In genomic region chr14:28278951-28279350, GRCm38 (mm10) we compare ENCODE assay signal across 26 mouse cellular contexts.
DNase-seq lines count a peak whose midpoint lies in the region; ATAC-seq and TF ChIP-seq lines count a peak whose summit lies in the region.
"Had no signal": no experiment of that assay in that cellular context is flagged by ENCODE, and none has a peak within 500 bp of the region (broad histone marks: within the 10 kb centered on the region; RNA-seq: fewer than 3 reads in every experiment).

No protein-coding gene starts in this region.

- no peak for ATAC-seq in forebrain, postnatal 0 days
- ATAC-seq in embryonic facial prominence, embryonic 14.5 days (ENCODE audit: low read depth), result peak; percentile 71; the same call in 1 of the 2 replicates
- ATAC-seq: forebrain, embryonic 14.5 days; hindbrain, embryonic 16.5 days; intestine, embryonic 15.5 days; Patski had no signal

- H3K4me3 ChIP-seq in forebrain, embryonic 10.5 days, result no peak overlapping the region
- no peak overlapping the region for H3K4me3 ChIP-seq in forebrain, postnatal 0 days (ENCODE audit: low read depth, low read length)
- no peak overlapping the region for H3K4me3 ChIP-seq in embryonic facial prominence, embryonic 14.5 days (ENCODE audit: low read depth, low read length)
- H3K4me3 ChIP-seq: erythroblast, embryonic 14.5 days; heart, embryonic 12.5 days; heart, embryonic 15.5 days; hindbrain, embryonic 10.5 days; hindbrain, embryonic 13.5 days; intestine, embryonic 15.5 days had no signal

- no peak overlapping the region for H3K9ac ChIP-seq in forebrain, postnatal 0 days
- no peak overlapping the region for H3K9ac ChIP-seq in embryonic facial prominence, embryonic 14.5 days (ENCODE audit: low read depth, low read length)
- H3K9ac ChIP-seq: heart, embryonic 12.5 days; heart, embryonic 15.5 days; hindbrain, embryonic 13.5 days; intestine, embryonic 15.5 days had no signal

- peak; percentile 6 for DNase-seq in forebrain, embryonic 10.5 days (ENCODE audit: extremely low spot score, low spot score)
- DNase-seq in forebrain, postnatal 0 days, result no peak
- peak; percentile 59 for DNase-seq in NIH3T3 (ENCODE audit: low read depth)
- peak; percentile 86 for DNase-seq in embryonic facial prominence, embryonic 14.5 days (ENCODE audit: low spot score)
- no peak for DNase-seq in adrenal gland, postnatal 14 days
- DNase-seq in left cerebral cortex, adult 11 months (ENCODE audit: low spot score), result no peak
- no peak for DNase-seq in lung, postnatal 14 days
- DNase-seq: adrenal gland, adult 2 months; adrenal gland, postnatal 25 days; cerebellum, adult 11-12 months; cerebellum, adult 8-10 months; cerebellum, postnatal 14 days; gastrocnemius, postnatal 25 days; heart, adult 18-20 months; heart, postnatal 10 days; heart, postnatal 36 days; kidney, adult 11 months had no signal

- no peaks in the 10 kb centered on the region for H3K9me3 ChIP-seq in forebrain, embryonic 10.5 days
- no peaks in the 10 kb centered on the region for H3K9me3 ChIP-seq in forebrain, postnatal 0 days (ENCODE audit: low read length)
- H3K9me3 ChIP-seq in embryonic facial prominence, embryonic 14.5 days (ENCODE audit: control insufficient read depth, low read length), result no peaks in the 10 kb centered on the region
- H3K9me3 ChIP-seq: heart, embryonic 12.5 days; heart, embryonic 15.5 days; hindbrain, embryonic 10.5 days; hindbrain, embryonic 13.5 days; intestine, embryonic 15.5 days had no signal

- H3K27me3 ChIP-seq in forebrain, embryonic 10.5 days (ENCODE audit: poor library complexity, severe bottlenecking), result no peaks in the 10 kb centered on the region
- H3K27me3 ChIP-seq in forebrain, postnatal 0 days (ENCODE audit: insufficient read depth, low read length), result no peaks in the 10 kb centered on the region
- no peaks in the 10 kb centered on the region for H3K27me3 ChIP-seq in embryonic facial prominence, embryonic 14.5 days (replicated peaks; ENCODE audit: control insufficient read depth, insufficient read depth, low read length)
- H3K27me3 ChIP-seq: heart, embryonic 12.5 days; hindbrain, embryonic 13.5 days; intestine, embryonic 15.5 days; Patski had no signal

- peaks cover 9% of the 10 kb centered on the region for H3K4me1 ChIP-seq in forebrain, embryonic 10.5 days
- H3K4me1 ChIP-seq in forebrain, postnatal 0 days (ENCODE audit: insufficient read depth), result no peaks in the 10 kb centered on the region
- H3K4me1 ChIP-seq in embryonic facial prominence, embryonic 14.5 days (ENCODE audit: control insufficient read depth, insufficient read depth, low read length), result peaks cover 15% of the 10 kb centered on the region
- H3K4me1 ChIP-seq: intestine, embryonic 15.5 days had no signal

- no peak for TF ChIP-seq CTCF in forebrain, postnatal 0 days (IDR thresholded peaks at IDR 0.05; ENCODE audit: low read depth)

- H3K36me3 ChIP-seq in forebrain, embryonic 10.5 days (replicated peaks), result no peaks in the 10 kb centered on the region
- H3K36me3 ChIP-seq in forebrain, postnatal 0 days (ENCODE audit: insufficient read depth), result no peaks in the 10 kb centered on the region
- H3K36me3 ChIP-seq in embryonic facial prominence, embryonic 14.5 days (ENCODE audit: control insufficient read depth, insufficient read depth, low read length), result no peaks in the 10 kb centered on the region
- H3K36me3 ChIP-seq: heart, embryonic 12.5 days; heart, embryonic 15.5 days; hindbrain, embryonic 10.5 days; hindbrain, embryonic 13.5 days; intestine, embryonic 15.5 days had no signal

- WGBS in forebrain, embryonic 10.5 days, result 93% methylated on average over 6 of the region's 6 CpGs
- WGBS in forebrain, postnatal 0 days, result 87% methylated on average over 6 of the region's 6 CpGs
- 46% methylated on average over 6 of the region's 6 CpGs for WGBS in embryonic facial prominence, embryonic 14.5 days

- H3K4me2 ChIP-seq in forebrain, postnatal 0 days (ENCODE audit: low read depth), result no peak overlapping the region
- no peak overlapping the region for H3K4me2 ChIP-seq in embryonic facial prominence, embryonic 14.5 days (ENCODE audit: low read depth, low read length)
- H3K4me2 ChIP-seq: heart, embryonic 12.5 days; heart, embryonic 15.5 days; hindbrain, embryonic 13.5 days; intestine, embryonic 15.5 days had no signal

- no peak overlapping the region for H3K27ac ChIP-seq in forebrain, embryonic 10.5 days
- H3K27ac ChIP-seq in forebrain, postnatal 0 days (ENCODE audit: low read depth, low read length), result no peak overlapping the region
- H3K27ac ChIP-seq in embryonic facial prominence, embryonic 14.5 days (replicated peaks; ENCODE audit: low read depth, low read length), result peak overlapping the region; percentile 61; the same call in 1 of the 2 replicates
- H3K27ac ChIP-seq: heart, embryonic 15.5 days; hindbrain, embryonic 10.5 days; hindbrain, embryonic 13.5 days; intestine, embryonic 15.5 days had no signal

Comparison
In these comparisons a context has a peak if more than half of its experiments do, and no peak if none do; other contexts are left out.
1. DNase-seq: peak in forebrain, embryonic 10.5 days (single experiment), NIH3T3 (single experiment) and embryonic facial prominence, embryonic 14.5 days (single experiment); none in forebrain, postnatal 0 days (single experiment), adrenal gland, postnatal 14 days (single experiment), left cerebral cortex, adult 11 months (single experiment) and lung, postnatal 14 days (single experiment).